Mouse (Mus musculus): ENCODE measurements at regions not wholly inside any gene's neighbourhood (a gene's known extent, or its start where the extent isn't known, plus 50 kb on each side); places are given as distances from the start of the nearest gene placed in this dataset.

GRCm38 (mm10) chr12:70619436-70619835 is 166.5 kb downstream of the Tmx1 start:
- WGBS = 87% methylated on average over 2 of the region's 2 CpGs
- DNase-seq (ENCODE audit: low spot score) (no peak), ATAC-seq (ENCODE audit: insufficient read depth, low read depth) (no peak)
- Histone ChIP-seq H3K9me3 (replicated peaks; ENCODE audit: control insufficient read depth, low read length) (no peaks in the 10 kb centered on the region), H3K36me3 (replicated peaks; ENCODE audit: control insufficient read depth, insufficient read depth, low read length) (no peaks in the 10 kb centered on the region), H3K4me3 (ENCODE audit: low read depth, low read length) (no peak overlapping the region), H3K27me3 (ENCODE audit: control insufficient read depth, insufficient read depth, low read length) (no peaks in the 10 kb centered on the region), H3K4me2 (ENCODE audit: low read depth, low read length) (no peak overlapping the region), H3K9ac (replicated peaks; ENCODE audit: low read depth, low read length) (no peak overlapping the region), H3K4me1 (ENCODE audit: control insufficient read depth, insufficient read depth) (peaks cover 17% of the 10 kb centered on the region), H3K27ac (ENCODE audit: low read depth) (no peak overlapping the region)
- TF ChIP-seq EP300 (IDR thresholded peaks at IDR 0.05; ENCODE audit: low read depth) = no peak
- TF ChIP-seq CTCF (IDR thresholded peaks at IDR 0.05; ENCODE audit: low read depth) = no peak

DNA sequence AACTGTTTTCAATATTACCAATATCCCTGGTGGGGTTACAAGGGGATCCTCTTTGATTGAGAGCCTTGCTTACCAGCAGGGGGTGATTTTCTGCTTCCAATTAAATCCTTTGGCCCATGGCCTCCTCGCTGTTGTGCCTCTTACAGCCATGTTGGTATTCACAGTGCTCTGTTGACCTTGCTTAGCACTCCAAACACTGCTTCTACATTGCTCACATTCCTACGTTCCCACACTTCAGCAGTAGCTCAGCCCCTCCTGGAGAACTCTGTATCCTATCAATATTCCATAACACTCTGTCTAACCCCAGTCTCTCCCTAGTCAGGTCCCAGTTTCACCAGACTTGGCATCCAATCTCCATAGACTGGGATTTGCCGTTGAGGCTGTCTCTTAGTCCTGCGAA is 169.1 kb downstream of the Tmx1 start:
- DNase-seq (ENCODE audit: low spot score) (no peak), ATAC-seq (ENCODE audit: insufficient read depth, low read depth) (no peak)
- Histone ChIP-seq H3K4me3 (ENCODE audit: low read depth, low read length) (no peak overlapping the region), H3K27ac (ENCODE audit: low read depth) (no peak overlapping the region), H3K4me1 (ENCODE audit: control insufficient read depth, insufficient read depth) (peaks cover 7% of the 10 kb centered on the region; the same call in 1 of the 2 replicates), H3K9ac (replicated peaks; ENCODE audit: low read depth, low read length) (no peak overlapping the region), H3K36me3 (replicated peaks; ENCODE audit: control insufficient read depth, insufficient read depth, low read length) (no peaks in the 10 kb centered on the region), H3K4me2 (ENCODE audit: low read depth, low read length) (no peak overlapping the region), H3K9me3 (replicated peaks; ENCODE audit: control insufficient read depth, low read length) (no peaks in the 10 kb centered on the region), H3K27me3 (ENCODE audit: control insufficient read depth, insufficient read depth, low read length) (no peaks in the 10 kb centered on the region)
- WGBS = 45% methylated on average over 4 of the region's 4 CpGs
- TF ChIP-seq CTCF (IDR thresholded peaks at IDR 0.05; ENCODE audit: low read depth) = no peak
- TF ChIP-seq EP300 (IDR thresholded peaks at IDR 0.05; ENCODE audit: low read depth) = no peak

GRCm38 (mm10) chr12:70624298-70624980 is 171.5 kb downstream of the Tmx1 start:
- TF ChIP-seq CTCF (IDR thresholded peaks at IDR 0.05; ENCODE audit: low read depth) (no peak), EP300 (IDR thresholded peaks at IDR 0.05; ENCODE audit: low read depth) (no peak)
- no peak overlapping the region for H3K4me2 ChIP-seq (ENCODE audit: low read depth, low read length)
- DNase-seq (ENCODE audit: low spot score) (no peak), ATAC-seq (ENCODE audit: insufficient read depth, low read depth) (no peak)
- H3K9ac ChIP-seq (replicated peaks; ENCODE audit: low read depth, low read length) = no peak overlapping the region
- H3K27me3 ChIP-seq (ENCODE audit: control insufficient read depth, insufficient read depth, low read length) = no peaks in the 10 kb centered on the region
- no peaks in the 10 kb centered on the region for H3K36me3 ChIP-seq (replicated peaks; ENCODE audit: control insufficient read depth, insufficient read depth, low read length)
- H3K9me3 ChIP-seq (replicated peaks; ENCODE audit: control insufficient read depth, low read length) = no peaks in the 10 kb centered on the region
- H3K27ac ChIP-seq (ENCODE audit: low read depth) = no peak overlapping the region
- no peak overlapping the region for H3K4me3 ChIP-seq (ENCODE audit: low read depth, low read length)
- WGBS = 54% methylated on average over 9 of the region's 9 CpGs
- H3K4me1 ChIP-seq (ENCODE audit: control insufficient read depth, insufficient read depth) = peaks cover 7% of the 10 kb centered on the region; the same call in 1 of the 2 replicates

- Histone ChIP-seq H3K27ac (ENCODE audit: low read depth) (no peak overlapping the region), H3K9me3 (replicated peaks; ENCODE audit: control insufficient read depth, low read length) (no peaks in the 10 kb centered on the region), H3K27me3 (ENCODE audit: control insufficient read depth, insufficient read depth, low read length) (no peaks in the 10 kb centered on the region), H3K4me2 (ENCODE audit: low read depth, low read length) (no peak overlapping the region), H3K4me3 (ENCODE audit: low read depth, low read length) (no peak overlapping the region), H3K4me1 (ENCODE audit: control insufficient read depth, insufficient read depth) (no peaks in the 10 kb centered on the region), H3K36me3 (replicated peaks; ENCODE audit: control insufficient read depth, insufficient read depth, low read length) (no peaks in the 10 kb centered on the region), H3K9ac (replicated peaks; ENCODE audit: low read depth, low read length) (no peak overlapping the region)
- ATAC-seq (ENCODE audit: insufficient read depth, low read depth) = no peak
- 72% methylated on average over 7 of the region's 7 CpGs for WGBS
- TF ChIP-seq EP300 (IDR thresholded peaks at IDR 0.05; ENCODE audit: low read depth) (no peak), CTCF (IDR thresholded peaks at IDR 0.05; ENCODE audit: low read depth) (no peak)
- DNase-seq (ENCODE audit: low spot score) = no peak
Measured at GRCm38 (mm10) chr12:70627638-70628037, 174.7 kb downstream of the Tmx1 start.

DNA sequence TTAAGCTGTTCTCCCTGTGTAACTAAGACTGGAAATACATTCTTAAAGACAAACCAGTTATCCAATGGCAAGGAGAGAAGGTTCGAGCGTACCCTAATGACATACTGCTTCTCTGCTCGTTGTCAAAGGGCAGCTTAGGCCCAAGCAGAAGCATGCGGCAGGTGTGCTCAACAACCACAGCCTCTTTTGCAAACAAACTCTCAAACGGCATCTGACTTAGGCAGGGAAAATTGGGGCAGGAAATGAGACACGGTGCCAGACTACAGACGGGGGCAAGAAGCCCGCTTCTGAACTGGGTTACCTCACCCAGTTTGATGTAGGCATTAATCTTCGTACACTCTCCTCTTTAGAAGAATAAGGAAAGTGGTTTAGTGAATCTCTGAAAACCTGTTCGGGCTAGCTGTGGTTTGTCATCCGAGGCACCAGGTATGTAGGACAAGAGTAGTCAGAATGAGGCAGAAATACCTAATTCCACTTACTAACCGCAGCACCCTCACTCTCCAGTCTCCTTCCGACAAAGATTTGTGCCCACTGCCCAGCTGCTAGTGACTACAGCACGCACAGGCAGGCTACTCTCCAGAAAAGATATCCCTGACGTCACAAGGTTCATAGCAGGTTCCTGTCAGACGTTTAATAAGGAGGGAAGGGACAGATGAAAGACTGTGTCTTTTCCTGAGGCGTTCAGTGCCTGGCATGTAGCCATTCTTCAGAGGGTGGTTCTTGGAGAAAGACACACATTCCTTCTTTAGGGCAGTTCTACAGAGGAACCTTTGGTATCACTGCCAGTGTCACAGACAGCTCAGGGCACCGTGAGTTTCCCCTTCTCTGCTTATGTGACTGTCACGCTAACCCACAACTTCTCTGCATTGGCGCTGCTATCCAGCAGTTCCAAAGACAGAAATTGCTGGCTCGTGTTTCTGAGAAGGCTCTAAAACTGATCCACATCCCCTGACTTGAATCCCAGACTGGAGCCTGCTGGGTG is 175.8 kb downstream of the Tmx1 start:
- DNase-seq (ENCODE audit: low spot score) (no peak), ATAC-seq (ENCODE audit: insufficient read depth, low read depth) (no peak)
- Histone ChIP-seq H3K9me3 (replicated peaks; ENCODE audit: control insufficient read depth, low read length) (no peaks in the 10 kb centered on the region), H3K4me1 (ENCODE audit: control insufficient read depth, insufficient read depth) (peaks cover 8% of the 10 kb centered on the region), H3K36me3 (replicated peaks; ENCODE audit: control insufficient read depth, insufficient read depth, low read length) (no peaks in the 10 kb centered on the region), H3K9ac (replicated peaks; ENCODE audit: low read depth, low read length) (no peak overlapping the region), H3K27ac (ENCODE audit: low read depth) (no peak overlapping the region), H3K4me3 (ENCODE audit: low read depth, low read length) (no peak overlapping the region), H3K4me2 (ENCODE audit: low read depth, low read length) (no peak overlapping the region), H3K27me3 (ENCODE audit: control insufficient read depth, insufficient read depth, low read length) (no peaks in the 10 kb centered on the region)
- whole genome bisulfite sequencing = 57% methylated on average over 21 of the region's 21 CpGs
- TF ChIP-seq EP300 (IDR thresholded peaks at IDR 0.05; ENCODE audit: low read depth) (no peak), CTCF (IDR thresholded peaks at IDR 0.05; ENCODE audit: low read depth) (no peak)
